Mouse (Mus musculus) hindbrain, embryonic 16.5 days (tissue): Measurements from ENCODE around the gene Cep152. TPM values are rescaled to one million over a fixed set of nuclear protein-coding genes. Genes with fewer than 3 reads are reported as not detected.

Source experiments
- ATAC-seq: fragments of 200-750 bp; cut with Nextera tagmentation; 2 replicates; pipeline ENCODE4 v1.8.0; 2017; ENCODE audit warnings: moderate TSS enrichment, moderate library complexity
- H3K27ac ChIP-seq: fragments of 300-500 bp; sonication (generic); 2 replicates; pipeline ENCODE4 v1.5.1; 2014; ENCODE audit warnings: low read depth, mild to moderate bottlenecking, control low read depth, low read length, moderate library complexity
- H3K27me3 ChIP-seq: fragments of 300-500 bp; sonication (generic); replicated peaks from 2 replicates; pipeline ENCODE4 v1.6.1; 2014; ENCODE audit warnings: low read length; ENCODE audit not compliant: control insufficient read depth, insufficient read depth
- H3K36me3 ChIP-seq: fragments of 300-500 bp; sonication (generic); 2 replicates; pipeline ENCODE4 v1.6.1; 2014; ENCODE audit warnings: mild to moderate bottlenecking, low read length, moderate library complexity, mixed read lengths; ENCODE audit not compliant: control insufficient read depth, insufficient read depth
- H3K4me1 ChIP-seq: fragments of 300-500 bp; sonication (generic); 2 replicates; pipeline ENCODE4 v1.6.1; 2014; ENCODE audit warnings: low read depth, low read length; ENCODE audit not compliant: control insufficient read depth, insufficient read depth
- H3K4me2 ChIP-seq: fragments of 300-500 bp; sonication (generic); 2 replicates; pipeline ENCODE4 v1.6.1; 2014; ENCODE audit warnings: mild to moderate bottlenecking, low read length, control low read depth, moderate library complexity
- H3K4me3 ChIP-seq: fragments of 300-500 bp; sonication (generic); 2 replicates; pipeline ENCODE4 v1.5.1; 2014; ENCODE audit warnings: mild to moderate bottlenecking, low read length, control low read depth, moderate library complexity
- H3K9ac ChIP-seq: fragments of 300-500 bp; sonication (generic); 2 replicates; pipeline ENCODE4 v1.6.1; 2014; ENCODE audit warnings: low read depth, mild to moderate bottlenecking, control low read depth, low read length, moderate library complexity
- H3K9me3 ChIP-seq: fragments of 300-500 bp; sonication (generic); 2 replicates; pipeline ENCODE4 v1.6.1; 2014; ENCODE audit warnings: mild to moderate bottlenecking, low read length, moderate library complexity; ENCODE audit not compliant: control insufficient read depth
- whole genome bisulfite sequencing: fragments of 180-500 bp; shearing (Covaris S2); extraction: QIAGEN DNeasy Blood & Tissue Kit; methylation state at CpG from one replicate; pipeline ENCODE4 v1.1.7; 2014; 5-methylcytosine and 5-hydroxymethylcytosine counted together
- polyA plus RNA-seq: library from polyadenylated mRNA; unstranded; fragments of >200 nt; fragmentation: Nextera tagmentation; extraction: Ambion mirVana; gene quantifications from 2 replicates; pipeline ENCODE4 v1.2.1, GENCODE M21; 2015

The Cep152 gene
- polyA plus RNA-seq, 1 experiment from 2014 or later, result 2.4 TPM

- H3K9ac ChIP-seq, result no peak overlapping the region
- no peak overlapping the region for H3K4me3 ChIP-seq
- H3K9me3 ChIP-seq, result peaks cover 4% of the 10 kb centered on the region
- peaks cover 4% of the 10 kb centered on the region; the same call in 1 of the 2 replicates for H3K4me1 ChIP-seq
- ATAC-seq, result no peak
- 83% methylated on average over 6 of the region's 6 CpGs for WGBS
- no peaks in the 10 kb centered on the region for H3K36me3 ChIP-seq
- no peak overlapping the region for H3K4me2 ChIP-seq
- H3K27me3 ChIP-seq, result no peaks in the 10 kb centered on the region
- no peak overlapping the region for H3K27ac ChIP-seq
Measured at GRCm38 (mm10) chr2:125555830-125556229, 69.1 kb downstream of the Cep152 start.

GRCm38 (mm10) chr2:125548806-125549578, 75.9 kb downstream of the Cep152 start:
- Histone ChIP-seq H3K4me1 (no peaks in the 10 kb centered on the region), H3K4me3 (no peak overlapping the region), H3K9ac (no peak overlapping the region), H3K27ac (no peak overlapping the region), H3K27me3 (no peaks in the 10 kb centered on the region), H3K4me2 (no peak overlapping the region), H3K9me3 (no peaks in the 10 kb centered on the region), H3K36me3 (no peaks in the 10 kb centered on the region)
- ATAC-seq, result no peak
- WGBS, result 68% methylated on average over 1 of the region's 1 CpGs

DNA sequence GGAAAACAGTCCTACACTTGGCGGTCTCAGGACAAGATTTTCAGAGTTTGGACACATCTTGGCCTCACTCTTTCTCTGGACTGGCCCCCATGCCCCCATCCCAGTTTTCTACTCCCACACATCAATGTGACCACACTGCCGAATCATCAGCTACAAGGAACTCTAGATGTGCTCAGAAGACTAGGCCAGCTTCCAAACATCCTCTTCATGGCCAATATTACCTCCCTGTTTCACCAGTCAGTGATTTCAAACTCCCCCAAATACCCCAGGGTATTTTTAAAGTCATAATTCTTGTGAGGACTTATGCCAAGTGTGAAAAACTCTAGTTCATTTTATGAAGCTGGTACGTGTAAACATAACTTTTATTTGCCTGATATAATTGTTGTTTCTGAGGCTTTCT, 79.9 kb downstream of the Cep152 start:
- no peak for ATAC-seq
- Histone ChIP-seq H3K4me2 (no peak overlapping the region), H3K4me3 (no peak overlapping the region), H3K9me3 (no peaks in the 10 kb centered on the region), H3K4me1 (no peaks in the 10 kb centered on the region), H3K27ac (no peak overlapping the region), H3K27me3 (no peaks in the 10 kb centered on the region), H3K9ac (no peak overlapping the region), H3K36me3 (no peaks in the 10 kb centered on the region)
- 89% methylated on average over 3 of the region's 3 CpGs for WGBS

DNA sequence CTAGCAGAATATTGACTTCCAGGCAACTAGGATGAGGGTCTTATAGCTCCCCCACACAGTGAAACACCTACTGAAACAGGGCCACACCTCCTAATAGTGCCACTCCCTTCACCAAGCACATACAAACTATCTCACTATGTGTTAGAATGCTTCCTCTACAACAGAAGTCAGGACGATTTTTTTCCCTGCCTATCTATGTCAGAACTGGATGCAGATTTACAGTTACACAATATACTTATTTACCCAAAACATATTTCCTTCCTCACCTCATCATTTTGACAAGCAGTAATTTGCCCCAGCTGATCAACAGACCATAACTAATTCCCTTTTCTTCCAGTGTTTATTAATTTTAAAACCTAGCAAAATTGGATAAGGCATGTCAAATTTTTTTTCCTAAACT, 81.3 kb downstream of the Cep152 start:
- no peak overlapping the region for H3K4me2 ChIP-seq
- no peaks in the 10 kb centered on the region for H3K9me3 ChIP-seq
- H3K27me3 ChIP-seq, result no peaks in the 10 kb centered on the region
- H3K27ac ChIP-seq, result no peak overlapping the region
- no peaks in the 10 kb centered on the region for H3K4me1 ChIP-seq
- no peak overlapping the region for H3K4me3 ChIP-seq
- H3K36me3 ChIP-seq, result no peaks in the 10 kb centered on the region
- no peak overlapping the region for H3K9ac ChIP-seq
- WGBS, result 73% methylated on average over 1 of the region's 1 CpGs
- no peak for ATAC-seq

GRCm38 (mm10) chr2:125541451-125541850, 83.5 kb downstream of the Cep152 start:
- ATAC-seq, result no peak
- Histone ChIP-seq H3K4me2 (no peak overlapping the region), H3K27ac (no peak overlapping the region), H3K27me3 (no peaks in the 10 kb centered on the region), H3K4me1 (no peaks in the 10 kb centered on the region), H3K4me3 (no peak overlapping the region), H3K36me3 (no peaks in the 10 kb centered on the region), H3K9me3 (no peaks in the 10 kb centered on the region), H3K9ac (no peak overlapping the region)
- WGBS, result 83% methylated on average over 7 of the region's 7 CpGs

DNA sequence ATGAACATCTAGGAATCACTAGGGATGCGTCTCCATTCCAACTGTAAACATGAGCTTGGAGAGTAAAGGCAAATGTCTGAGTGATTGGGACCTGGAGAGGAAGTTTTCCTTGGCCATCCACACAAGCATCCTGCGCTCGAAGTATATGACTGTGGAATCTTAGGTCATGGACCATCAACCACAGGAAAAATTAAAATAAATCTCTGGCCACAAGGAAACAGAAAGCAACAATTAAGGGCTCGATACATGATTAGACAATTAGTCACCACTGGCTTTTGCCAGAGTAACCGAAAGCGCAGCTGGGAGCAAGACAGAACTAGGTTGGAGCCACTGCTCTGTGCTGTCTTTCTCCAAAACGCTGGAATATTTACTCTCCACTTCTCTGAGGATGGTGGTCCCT, 84.3 kb downstream of the Cep152 start:
- H3K27ac ChIP-seq, result no peak overlapping the region
- ATAC-seq, result no peak
- H3K4me1 ChIP-seq, result no peaks in the 10 kb centered on the region
- no peaks in the 10 kb centered on the region for H3K9me3 ChIP-seq
- no peaks in the 10 kb centered on the region for H3K36me3 ChIP-seq
- no peak overlapping the region for H3K4me2 ChIP-seq
- 86% methylated on average over 7 of the region's 7 CpGs for WGBS
- H3K9ac ChIP-seq, result no peak overlapping the region
- no peaks in the 10 kb centered on the region for H3K27me3 ChIP-seq
- H3K4me3 ChIP-seq, result no peak overlapping the region

DNA sequence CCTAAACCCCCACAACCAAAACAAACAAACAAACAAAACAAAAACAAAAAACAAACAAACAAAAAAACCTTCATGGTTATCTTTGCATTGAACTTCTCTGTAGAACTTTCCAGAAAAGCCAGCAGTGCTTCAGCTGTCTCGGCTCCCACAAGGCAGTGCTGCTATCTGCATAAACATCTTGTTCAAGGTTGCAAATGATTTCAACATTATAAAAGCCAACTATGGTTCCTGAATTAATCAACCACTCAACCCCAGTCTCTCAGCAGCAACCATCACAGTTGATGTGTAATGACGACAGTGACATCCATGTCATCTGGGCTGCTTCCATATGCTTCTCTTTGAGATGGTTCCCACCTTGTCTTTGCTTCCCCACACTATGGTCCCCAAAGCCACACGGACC, 85.3 kb downstream of the Cep152 start:
- H3K36me3 ChIP-seq, result no peaks in the 10 kb centered on the region
- no peak overlapping the region for H3K4me2 ChIP-seq
- H3K27ac ChIP-seq, result no peak overlapping the region
- no peaks in the 10 kb centered on the region for H3K27me3 ChIP-seq
- H3K9me3 ChIP-seq, result no peaks in the 10 kb centered on the region
- no peaks in the 10 kb centered on the region for H3K4me1 ChIP-seq
- no peak overlapping the region for H3K4me3 ChIP-seq
- no peak for ATAC-seq
- WGBS, result 87% methylated on average over 3 of the region's 3 CpGs
- no peak overlapping the region for H3K9ac ChIP-seq

- ATAC-seq, result no peak
- Histone ChIP-seq H3K27me3 (no peaks in the 10 kb centered on the region), H3K9me3 (no peaks in the 10 kb centered on the region), H3K4me1 (no peaks in the 10 kb centered on the region), H3K4me2 (no peak overlapping the region), H3K4me3 (no peak overlapping the region), H3K9ac (no peak overlapping the region), H3K27ac (no peak overlapping the region), H3K36me3 (no peaks in the 10 kb centered on the region)
- 76% methylated on average over 6 of the region's 6 CpGs for WGBS
Measured at GRCm38 (mm10) chr2:125530665-125531064, 94.2 kb downstream of the Cep152 start.

- Histone ChIP-seq H3K9ac (no peak overlapping the region), H3K27ac (no peak overlapping the region), H3K4me1 (no peaks in the 10 kb centered on the region), H3K4me3 (no peak overlapping the region), H3K4me2 (no peak overlapping the region), H3K36me3 (no peaks in the 10 kb centered on the region), H3K9me3 (no peaks in the 10 kb centered on the region), H3K27me3 (no peaks in the 10 kb centered on the region)
- 80% methylated on average over 5 of the region's 5 CpGs for WGBS
- ATAC-seq, result no peak
Measured at GRCm38 (mm10) chr2:125526566-125526965, 98.3 kb downstream of the Cep152 start.
